21 mouse cellular contexts compared by ENCODE assay signal in the genomic region with DNA sequence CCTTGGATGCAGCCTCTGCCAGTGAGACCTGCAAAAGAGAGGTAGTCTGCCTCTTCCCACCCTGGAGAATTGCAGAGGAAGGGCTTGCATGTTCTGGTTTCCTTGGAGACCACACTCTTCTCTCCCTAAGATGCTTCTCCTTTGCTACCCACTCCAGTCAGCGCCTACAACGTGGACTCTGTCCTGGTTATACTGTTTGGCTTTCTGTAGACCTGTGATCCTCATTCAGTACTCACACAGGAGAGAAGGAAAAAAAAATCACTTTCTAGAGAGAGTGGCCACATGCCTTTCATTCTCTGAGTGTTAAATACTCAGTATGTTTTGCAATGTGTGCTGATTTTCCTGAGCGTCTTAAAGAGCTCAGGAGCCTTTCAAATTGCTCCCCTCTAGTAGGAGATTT.
DNase-seq lines count a peak whose midpoint lies in the region; ATAC-seq and TF ChIP-seq lines count a peak whose summit lies in the region.
"Had no signal": no experiment of that assay in that cellular context is flagged by ENCODE, and none has a peak within 500 bp of the region (broad histone marks: within the 10 kb centered on the region; RNA-seq: fewer than 3 reads in every experiment).

No protein-coding gene starts in this region.

- peak; percentile 1 to 2 for DNase-seq in left cerebral cortex, adult 18-20 months (ENCODE audit: low spot score in 2 of 2)
- DNase-seq in left cerebral cortex, adult 2 months (ENCODE audit: extremely low spot score in 1 of 2, low spot score in 2 of 2): no peak
- no peak for DNase-seq in lung, postnatal 25 days (ENCODE audit: low spot score)
- peak; percentile 6 to 11 for DNase-seq in right cerebral cortex, adult 2 months (ENCODE audit: low spot score in 2 of 2)
- DNase-seq in right cerebral cortex, postnatal 14 days: no peak
- DNase-seq in telencephalon, adult 2 months (ENCODE audit: low read depth, low spot score): peak; percentile 6
- no peak for DNase-seq in cerebellum, postnatal 14 days
- DNase-seq: adrenal gland, adult 2 months; adrenal gland, postnatal 25 days; cerebellum, adult 2 months; cerebellum, postnatal 10 days; embryo, embryonic 11 days; gastrocnemius, postnatal 10 days; heart, adult 18-20 months; heart, postnatal 10 days; heart, postnatal 4 days had no signal

- no peak overlapping the region for H3K9ac ChIP-seq in lung, embryonic 15.5 days
- H3K9ac ChIP-seq: embryonic facial prominence, embryonic 13.5 days; forebrain, embryonic 13.5 days; hindbrain, embryonic 12.5 days had no signal

- WGBS in lung, embryonic 15.5 days: 37% methylated on average over 3 of the region's 3 CpGs

- no peaks in the 10 kb centered on the region for H3K4me1 ChIP-seq in lung, embryonic 15.5 days
- H3K4me1 ChIP-seq: forebrain, embryonic 13.5 days; heart, embryonic 10.5 days; hindbrain, embryonic 12.5 days had no signal

- intact Hi-C loops in left cerebral cortex, adult 2 months (cut with DNase I): no loop called here

- H3K9me3 ChIP-seq in lung, embryonic 15.5 days: no peaks in the 10 kb centered on the region
- H3K9me3 ChIP-seq: embryonic facial prominence, embryonic 13.5 days; forebrain, embryonic 13.5 days; heart, embryonic 10.5 days; hindbrain, embryonic 12.5 days had no signal

- H3K27me3 ChIP-seq in lung, embryonic 15.5 days: no peaks in the 10 kb centered on the region
- H3K27me3 ChIP-seq: embryonic facial prominence, embryonic 13.5 days; forebrain, embryonic 13.5 days; hindbrain, embryonic 12.5 days had no signal

- 0 out of 2 replicates have a peak, but pooled peaks have one; percentile 27 for ATAC-seq in lung, embryonic 15.5 days (ENCODE audit: borderline replicate concordance, extremely low read depth, low FRiP score, low TSS enrichment)
- ATAC-seq: forebrain, embryonic 13.5 days had no signal

- H3K4me3 ChIP-seq in left cerebral cortex, adult 2 months: no peak overlapping the region
- no peak overlapping the region for H3K4me3 ChIP-seq in lung, embryonic 15.5 days
- H3K4me3 ChIP-seq: embryonic facial prominence, embryonic 13.5 days; forebrain, embryonic 13.5 days; heart, embryonic 10.5 days; hindbrain, embryonic 12.5 days had no signal

- no peak overlapping the region for H3K4me2 ChIP-seq in lung, embryonic 15.5 days
- H3K4me2 ChIP-seq: embryonic facial prominence, embryonic 13.5 days; forebrain, embryonic 13.5 days; hindbrain, embryonic 12.5 days had no signal

- no peak overlapping the region for H3K27ac ChIP-seq in left cerebral cortex, adult 2 months
- peak overlapping the region; percentile 32; the same call in 1 of the 2 replicates for H3K27ac ChIP-seq in lung, embryonic 15.5 days
- H3K27ac ChIP-seq: embryonic facial prominence, embryonic 13.5 days; forebrain, embryonic 13.5 days; heart, embryonic 10.5 days; hindbrain, embryonic 12.5 days had no signal

- H3K36me3 ChIP-seq in lung, embryonic 15.5 days: no peaks in the 10 kb centered on the region
- H3K36me3 ChIP-seq: embryonic facial prominence, embryonic 13.5 days; heart, embryonic 10.5 days; hindbrain, embryonic 12.5 days had no signal

- no peak for TF ChIP-seq CTCF in left cerebral cortex, adult 2 months (IDR thresholded peaks at IDR 0.05)

Comparison
In these comparisons a context has a peak if more than half of its experiments do, and no peak if none do; other contexts are left out.
1. DNase-seq: peak in left cerebral cortex, adult 18-20 months (2 of 2), right cerebral cortex, adult 2 months (2 of 2) and telencephalon, adult 2 months (single experiment); none in left cerebral cortex, adult 2 months (0 of 2), lung, postnatal 25 days (single experiment), right cerebral cortex, postnatal 14 days (single experiment) and cerebellum, postnatal 14 days (0 of 2).